Mouse (Mus musculus): Measurements from ENCODE around the gene Pxylp1.

DNA sequence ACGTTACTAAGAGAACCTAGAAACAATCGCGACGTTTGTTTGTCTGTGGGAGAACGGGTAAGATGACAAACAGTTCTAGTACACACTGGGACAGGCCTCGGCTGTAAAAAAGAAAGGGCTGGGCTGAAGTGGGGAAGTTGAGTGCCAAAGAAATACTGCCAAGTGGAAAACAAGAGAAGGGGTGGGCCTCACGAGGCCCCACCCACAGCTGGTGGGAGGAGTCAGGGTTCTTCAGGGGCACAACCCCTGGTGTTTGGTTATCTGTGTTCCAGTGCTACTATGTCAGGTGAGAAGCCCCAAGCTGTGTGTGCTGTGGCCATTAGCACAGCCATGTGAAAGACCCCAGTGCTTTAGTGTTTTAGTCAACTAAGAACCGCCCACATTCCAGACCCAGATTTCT lies 22.4 kb downstream of the Pxylp1 start:
- TF ChIP-seq POLR2A (IDR thresholded peaks at IDR 0.05; ENCODE audit: borderline replicate concordance, low read depth, low read length) (no peak), CTCF (IDR thresholded peaks at IDR 0.05; ENCODE audit: low read depth, low read length) (no peak)

Data from bone marrow macrophage, adult 2 months (primary cell).